Mouse (Mus musculus): ENCODE data around the gene Btg1-ps2.
"Not testable (repeated sequence)": the region's sequence is repeated elsewhere in the genome, so short reads cannot be mapped to it uniquely, and the experiment has no call there.

Gene Btg1-ps2

DNA sequence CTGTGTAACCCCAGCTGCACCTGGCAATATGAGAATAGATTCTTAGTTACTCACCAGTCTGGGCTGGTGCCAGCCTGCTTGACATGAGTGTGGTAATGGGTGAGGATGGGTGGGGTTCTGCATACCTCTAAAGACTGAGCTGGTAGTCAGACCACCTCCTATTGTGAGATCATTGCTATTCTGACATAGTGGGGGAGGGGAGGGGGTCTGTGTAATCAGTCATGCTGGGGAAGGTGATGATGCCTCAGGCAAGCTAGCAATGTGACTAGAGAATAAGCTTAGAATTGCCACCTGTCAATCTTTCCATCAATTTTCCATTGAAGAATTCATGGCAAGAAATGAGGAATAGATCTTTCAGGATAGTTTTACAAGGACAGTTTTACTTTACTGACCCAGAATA is at the start of gene Btg1-ps2:
Gene Btg1-ps2 (minus strand): TSS at position 101 of the 400 bp plus-strand sequence.
- DNase-seq (ENCODE audit: low spot score): not testable (repeated sequence)

DNA sequence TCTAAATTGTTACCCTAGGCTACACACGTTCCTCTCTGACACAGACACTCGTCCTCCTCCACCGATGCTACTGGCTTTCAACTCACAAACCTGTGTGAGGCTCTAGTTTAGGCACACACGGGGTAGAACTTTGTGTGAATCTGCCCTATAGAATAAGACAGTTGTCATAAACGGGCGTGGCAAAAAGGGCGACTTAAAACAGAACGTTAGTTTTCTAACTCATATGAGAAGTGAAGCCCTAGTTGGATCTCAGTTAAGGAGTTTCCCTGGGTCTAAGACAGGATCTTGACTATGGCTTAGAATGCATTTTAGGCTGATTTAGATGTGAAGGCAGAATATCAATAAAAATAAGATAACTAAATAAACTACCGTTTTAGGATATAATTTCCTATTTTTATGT is 42.1 kb upstream of the Btg1-ps2 start, which contains the start of gene Rhox11:
Gene Rhox11 (minus strand): TSS at position 101 of the 400 bp plus-strand sequence.
- no peak for DNase-seq (ENCODE audit: low spot score)

DNA sequence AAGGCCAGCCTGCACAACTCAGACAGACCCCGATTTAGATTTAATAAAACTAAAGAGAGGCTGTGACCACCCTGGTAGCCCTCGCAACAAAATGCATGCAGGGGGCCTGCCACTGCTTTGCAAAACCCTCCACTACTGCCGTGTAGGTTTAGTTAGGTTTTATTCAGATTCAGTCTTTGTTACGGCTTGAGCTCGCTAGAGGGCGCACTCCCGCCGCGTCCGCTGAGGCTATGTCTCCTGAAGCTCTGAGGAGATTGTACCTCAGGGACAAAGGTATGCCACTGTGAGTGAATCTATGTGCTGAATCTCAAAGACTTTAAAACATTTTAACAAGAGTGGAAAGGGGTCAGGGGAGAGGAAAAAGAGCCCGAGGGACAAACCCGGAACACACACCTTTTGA is 41.3 kb upstream of the Btg1-ps2 start:
- peak; percentile 57 for DNase-seq (ENCODE audit: low spot score)

DNA sequence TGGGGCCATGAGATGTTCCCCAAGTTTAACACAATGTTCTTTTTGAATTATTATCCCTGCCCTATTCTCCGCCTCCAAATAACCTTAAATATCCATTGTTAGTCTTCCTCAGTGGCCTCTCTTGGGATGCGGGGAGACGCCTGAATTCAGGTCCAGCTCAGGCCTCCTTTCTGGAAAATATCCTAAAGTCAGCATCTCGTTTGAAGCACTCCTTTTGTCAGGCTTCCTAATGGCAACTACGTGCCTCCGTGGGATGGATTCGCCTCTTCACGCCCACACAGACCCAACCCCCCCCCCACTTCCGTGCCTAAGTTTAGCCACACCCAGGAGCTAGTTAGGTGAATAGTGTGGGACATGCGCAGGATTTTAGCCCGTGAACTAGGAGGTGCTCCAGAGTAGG is 23.3 kb upstream of the Btg1-ps2 start, which contains the start of gene Rhox10:
Gene Rhox10 (plus strand): TSS at position 301 of the 400 bp plus-strand sequence.
- no peak for DNase-seq (ENCODE audit: low spot score)

DNA sequence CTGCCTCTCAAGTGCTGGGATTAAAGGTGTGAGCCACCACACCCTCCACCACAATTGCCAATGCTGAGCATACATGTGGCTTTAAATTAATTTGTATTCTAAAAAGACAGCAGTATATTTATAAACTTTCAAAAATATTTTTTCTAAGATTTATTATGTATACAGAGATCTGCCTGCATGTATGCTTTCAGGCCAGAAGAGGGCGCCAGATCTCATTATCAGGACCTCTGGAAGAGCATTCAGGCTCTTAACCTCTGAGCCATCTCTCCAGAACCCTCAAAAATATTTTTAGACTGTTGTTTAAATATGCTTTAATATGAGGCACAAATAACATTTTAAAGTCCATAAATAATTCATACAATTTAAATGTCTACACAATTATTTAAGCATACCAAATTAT is 18.6 kb upstream of the Btg1-ps2 start:
- DNase-seq (ENCODE audit: low spot score): no peak

DNA sequence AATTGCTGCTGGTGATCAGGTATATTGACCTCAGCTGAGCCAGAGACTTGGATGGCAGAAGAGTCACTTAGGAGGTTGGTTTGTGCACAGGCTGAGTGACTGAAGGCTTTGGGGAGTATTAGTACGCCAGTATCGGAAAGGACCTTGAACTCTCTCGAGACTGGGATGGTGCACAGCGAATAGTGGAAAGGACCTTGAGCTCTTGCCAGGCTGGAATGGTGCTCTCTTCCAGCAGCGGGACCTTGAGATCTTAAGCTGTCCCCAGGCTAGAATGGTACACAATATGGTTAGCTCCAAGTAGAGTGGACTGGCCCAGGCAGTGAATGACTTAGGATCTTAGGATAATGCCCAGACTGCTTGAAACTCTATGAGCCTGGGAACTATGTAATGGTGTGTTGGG is 3.2 kb downstream of the Btg1-ps2 start:
- DNase-seq (ENCODE audit: low spot score): peak; percentile 7

DNA sequence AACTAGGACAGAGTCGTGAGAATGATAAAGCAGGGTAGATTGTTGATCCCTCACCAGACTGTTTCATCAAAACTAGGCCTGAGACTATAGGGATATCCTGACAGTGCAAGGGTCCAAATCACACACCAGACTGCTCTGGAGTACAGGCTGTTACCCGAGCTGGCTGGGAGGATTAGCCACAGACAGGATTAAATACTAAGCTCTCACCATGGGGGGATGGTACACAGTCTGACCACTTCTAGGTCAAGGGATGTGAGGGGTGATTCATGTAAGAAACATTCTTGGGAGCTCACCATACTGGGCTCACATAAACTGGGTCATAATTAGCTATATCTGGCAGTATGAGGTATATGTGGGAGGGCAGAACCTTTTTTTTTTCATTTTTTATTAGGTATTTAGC is 9.1 kb downstream of the Btg1-ps2 start:
- no peak for DNase-seq (ENCODE audit: low spot score)

DNA sequence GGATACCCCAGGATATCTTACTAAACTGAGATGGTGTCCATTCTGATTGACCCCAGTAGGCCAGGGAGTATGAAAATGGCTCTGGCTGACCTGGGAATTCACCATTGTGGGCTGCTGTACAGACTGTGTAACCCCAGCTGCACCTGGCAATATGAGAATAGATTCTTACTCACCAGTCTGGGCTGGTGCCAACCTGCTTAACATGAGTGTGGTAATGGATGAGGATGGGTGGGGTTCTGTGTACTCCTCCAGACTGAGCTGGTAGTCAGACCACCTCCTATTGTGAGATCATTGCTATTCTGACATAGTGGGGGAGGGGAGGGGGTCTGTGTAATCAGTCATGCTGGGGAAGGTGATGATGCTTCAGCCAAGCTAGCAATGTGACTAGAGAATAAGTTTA is 24.3 kb downstream of the Btg1-ps2 start, which contains the start of gene Btg1-ps1:
Gene Btg1-ps1 (minus strand): TSS at position 219 of the 400 bp plus-strand sequence.
- DNase-seq (ENCODE audit: low spot score): not testable (repeated sequence)

DNA sequence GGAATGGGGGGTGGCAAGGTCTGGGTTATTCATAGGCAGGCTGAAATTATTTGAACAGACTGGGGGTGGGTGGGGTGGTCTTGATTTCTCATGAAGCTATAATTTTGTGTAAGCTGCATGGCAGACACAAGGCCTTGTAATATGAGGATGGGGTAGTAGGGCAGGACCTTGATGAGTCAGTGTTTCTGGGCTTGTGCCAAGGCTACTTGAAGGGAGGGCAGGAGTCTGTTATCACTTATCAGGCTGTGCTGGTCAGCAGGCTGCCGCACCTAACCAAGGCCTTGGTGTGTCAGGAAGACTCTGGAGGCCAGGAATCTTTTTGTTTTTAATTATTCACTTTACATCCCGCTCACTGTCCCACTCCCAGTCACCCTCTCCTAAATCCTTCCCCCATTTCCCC is 34.2 kb downstream of the Btg1-ps2 start:
- no peak for DNase-seq (ENCODE audit: low spot score)

Measured in testis, postnatal 14 days (tissue).